Mouse (Mus musculus): Measurements from ENCODE around the gene Prss23.

Gene Prss23

DNA sequence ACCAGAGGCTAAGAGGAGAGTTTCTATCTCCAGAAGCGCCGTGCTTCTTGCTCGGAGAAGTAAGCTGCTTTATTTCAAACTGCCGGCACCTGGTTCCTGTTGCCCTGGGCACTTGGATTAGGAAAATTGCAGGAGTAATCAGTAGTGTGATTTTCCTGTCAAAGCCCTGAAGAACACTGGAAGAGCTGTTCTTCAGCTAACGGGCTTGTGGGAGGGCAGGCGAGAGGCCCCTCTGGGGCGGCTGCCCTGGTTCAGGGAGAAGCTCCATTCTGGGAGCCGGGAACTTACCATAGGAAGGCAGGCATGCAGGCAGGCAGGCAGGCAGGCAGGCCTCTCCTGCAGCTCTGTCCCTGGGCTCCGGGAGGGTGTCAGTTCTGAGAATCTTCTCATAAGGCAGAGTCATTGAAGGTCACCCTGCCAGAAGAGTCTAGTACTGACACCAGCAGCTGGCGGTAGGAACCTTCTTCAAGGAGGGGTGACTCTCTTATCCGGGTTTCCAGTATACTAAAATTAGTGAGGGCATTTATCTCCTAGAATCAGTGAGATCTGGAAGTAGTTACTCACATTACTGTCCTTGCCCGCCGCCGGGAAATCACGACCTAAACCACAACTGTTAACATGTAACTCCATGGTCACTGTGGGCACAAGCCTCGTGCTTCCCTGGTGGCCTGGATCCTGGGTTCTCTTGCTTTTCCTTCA, at the start of gene Prss23:
Prss23 (minus strand) TSS at position 457 of the 699 bp plus-strand sequence.
- DNase-seq (ENCODE audit: low read depth, low spot score): no peak

DNA sequence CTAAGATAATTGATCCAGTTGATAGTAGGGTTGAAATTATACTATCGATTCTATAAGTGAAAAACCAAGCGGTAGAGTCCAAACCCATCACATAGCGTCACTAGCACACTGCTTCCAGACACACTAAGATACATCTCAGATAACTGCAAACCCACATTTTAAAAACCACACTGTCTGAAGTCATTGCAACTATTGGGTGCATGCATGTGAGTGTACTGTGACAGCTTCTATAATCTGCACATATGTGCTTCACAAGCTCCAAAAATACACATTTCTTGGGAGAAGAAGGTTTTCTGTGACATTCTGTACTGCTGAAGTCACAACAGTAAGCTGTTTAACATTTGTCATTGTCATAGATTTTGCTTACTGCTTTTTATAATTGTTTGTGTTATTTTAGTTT, 49.1 kb upstream of the Prss23 start:
- DNase-seq (ENCODE audit: low read depth, low spot score): no peak

DNA sequence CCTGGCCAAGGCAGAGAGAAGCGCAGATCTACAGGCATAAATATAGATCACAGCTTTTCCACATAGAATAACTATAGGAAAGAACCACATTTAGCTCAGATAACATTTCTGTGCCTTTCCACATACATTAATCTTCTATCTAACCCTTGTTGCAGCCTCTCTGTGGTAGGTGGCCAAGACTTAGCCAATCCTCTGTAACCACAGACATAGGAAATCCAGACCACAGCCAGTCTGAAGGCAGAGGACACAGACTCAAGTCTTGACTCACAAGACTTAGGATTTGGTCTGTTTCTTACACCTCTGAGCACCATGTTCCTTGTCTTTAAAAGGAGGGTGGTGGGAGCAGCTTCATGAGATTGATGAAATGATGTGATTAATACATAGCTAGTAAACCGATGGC, 37.6 kb upstream of the Prss23 start:
- DNase-seq (ENCODE audit: low read depth, low spot score): no peak

DNA sequence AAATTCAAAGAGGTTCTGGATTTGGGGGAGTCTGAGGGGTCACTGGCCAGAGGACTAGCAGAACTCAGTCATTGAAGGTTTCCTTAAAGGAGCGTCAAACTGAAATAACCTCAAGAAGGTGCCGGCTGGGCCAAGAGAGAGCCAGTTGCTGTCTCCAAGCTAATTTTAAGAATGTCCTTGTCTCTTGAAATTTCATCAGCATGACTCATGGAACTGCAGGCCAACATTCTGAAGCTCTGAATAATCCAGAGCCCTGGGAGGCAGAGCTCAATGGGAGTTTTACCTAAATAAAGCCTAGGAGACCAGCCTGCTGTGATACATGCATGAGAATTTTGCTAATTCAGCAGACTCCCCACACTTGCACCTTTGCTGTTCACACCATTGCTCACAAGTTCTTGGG, 36.5 kb upstream of the Prss23 start:
- no peak for DNase-seq (ENCODE audit: low read depth, low spot score)

DNA sequence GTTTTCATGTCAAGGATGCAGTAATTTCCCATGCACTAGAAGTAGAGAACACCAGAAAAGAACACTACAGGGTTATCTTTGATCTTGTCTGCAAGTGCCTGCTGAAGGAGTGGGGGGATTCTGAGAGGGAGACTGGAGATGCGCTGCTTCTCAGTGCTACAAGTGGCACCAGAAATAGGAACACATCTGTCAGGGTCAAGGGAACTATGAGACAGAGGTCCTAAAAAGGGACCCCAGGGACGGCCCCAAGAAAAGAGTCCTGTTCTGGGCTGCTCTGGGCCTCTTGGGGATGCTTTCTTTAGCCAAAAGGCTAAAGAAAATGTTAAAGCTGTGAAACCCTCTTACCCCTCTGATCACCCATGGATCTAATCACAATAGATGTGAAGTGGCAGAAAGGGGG, 35.2 kb upstream of the Prss23 start:
- no peak for DNase-seq (ENCODE audit: low read depth, low spot score)

DNA sequence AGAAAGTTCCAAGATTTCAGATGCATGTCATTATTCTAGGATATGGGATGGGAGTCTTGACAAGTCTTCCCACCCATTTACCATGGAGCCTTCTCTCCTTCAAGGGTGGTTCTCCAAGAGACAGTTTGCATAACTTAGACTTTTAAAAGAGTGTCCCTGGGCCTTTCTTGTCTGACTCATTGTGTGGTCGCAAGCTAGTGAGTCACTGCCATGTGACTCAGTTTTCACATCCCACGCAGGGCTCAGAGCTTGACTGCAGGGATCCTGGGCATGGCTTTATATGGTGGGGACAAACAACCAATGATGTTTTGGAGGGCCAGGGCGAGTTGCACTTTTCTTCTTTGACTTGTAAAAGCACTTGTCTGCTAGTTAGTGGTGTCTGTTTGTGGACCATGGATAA, 34.0 kb upstream of the Prss23 start:
- DNase-seq (ENCODE audit: low read depth, low spot score): no peak

DNA sequence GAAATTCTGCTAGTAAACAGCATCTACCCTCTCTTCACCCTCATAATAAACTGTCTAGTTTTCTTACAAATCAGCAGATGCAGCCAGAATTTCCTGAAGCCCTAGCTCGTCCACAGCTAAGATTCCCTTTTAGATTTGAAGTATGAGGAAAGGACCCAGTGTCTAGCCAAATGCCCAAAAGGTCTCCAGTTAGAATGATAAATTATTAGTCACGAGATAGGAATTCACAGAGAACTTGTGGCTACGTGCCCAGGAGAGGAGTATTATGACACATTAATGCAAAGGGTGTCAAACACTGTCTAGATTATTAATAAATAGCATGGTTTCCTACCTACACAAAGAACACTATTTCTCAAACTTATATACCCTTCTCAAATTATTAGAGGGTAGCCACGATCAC, 32.6 kb upstream of the Prss23 start:
- DNase-seq (ENCODE audit: low read depth, low spot score): no peak

DNA sequence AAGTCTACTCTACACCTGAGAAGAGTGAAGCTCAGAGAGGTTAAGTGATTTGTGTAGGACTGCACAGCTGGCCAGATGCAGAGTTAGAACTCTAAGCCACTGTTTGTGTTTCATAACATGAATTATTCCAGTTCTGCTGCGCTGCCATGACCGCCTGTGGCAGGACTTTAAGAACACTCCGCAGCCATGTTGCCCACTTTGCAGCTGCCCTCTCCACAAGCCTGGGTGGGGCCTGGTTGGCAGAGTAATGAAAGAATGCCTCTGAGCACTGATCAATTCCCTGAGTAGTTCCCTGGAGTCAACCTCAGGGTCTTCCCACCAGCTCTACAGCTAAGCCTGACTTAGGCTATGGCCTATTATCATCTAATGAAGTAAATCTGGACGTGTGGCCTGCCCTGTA, 32.1 kb upstream of the Prss23 start:
- DNase-seq (ENCODE audit: low read depth, low spot score): no peak

DNA sequence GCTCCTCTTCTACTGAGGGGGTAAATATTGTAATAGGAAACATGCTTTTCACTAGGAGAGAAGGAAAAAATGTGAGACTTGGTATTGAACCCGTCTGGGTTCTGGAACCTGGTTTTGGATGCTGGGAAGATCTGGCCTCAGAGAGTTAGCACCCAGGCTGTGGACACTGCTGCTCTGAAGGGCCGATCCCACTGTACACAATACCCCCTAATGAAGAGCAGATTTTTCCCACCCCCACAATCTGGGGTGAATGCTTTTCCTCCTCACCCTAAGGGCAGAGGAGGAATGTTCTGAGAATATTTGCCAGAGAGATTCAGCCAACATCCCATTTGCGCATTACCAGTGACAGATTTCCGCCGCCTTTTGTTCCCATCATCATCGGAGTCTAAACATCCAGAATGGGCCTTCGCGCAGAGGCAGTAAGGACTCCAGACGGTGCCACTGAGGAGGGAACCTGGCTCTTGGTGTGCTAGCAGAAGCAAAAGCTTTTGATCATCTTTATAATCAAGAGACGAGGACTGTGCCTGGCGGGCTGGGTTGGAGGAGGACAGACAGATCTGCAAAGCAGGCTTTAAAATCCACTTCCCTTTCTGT, 31.6 kb upstream of the Prss23 start:
- no peak for DNase-seq (ENCODE audit: low read depth, low spot score)

DNA sequence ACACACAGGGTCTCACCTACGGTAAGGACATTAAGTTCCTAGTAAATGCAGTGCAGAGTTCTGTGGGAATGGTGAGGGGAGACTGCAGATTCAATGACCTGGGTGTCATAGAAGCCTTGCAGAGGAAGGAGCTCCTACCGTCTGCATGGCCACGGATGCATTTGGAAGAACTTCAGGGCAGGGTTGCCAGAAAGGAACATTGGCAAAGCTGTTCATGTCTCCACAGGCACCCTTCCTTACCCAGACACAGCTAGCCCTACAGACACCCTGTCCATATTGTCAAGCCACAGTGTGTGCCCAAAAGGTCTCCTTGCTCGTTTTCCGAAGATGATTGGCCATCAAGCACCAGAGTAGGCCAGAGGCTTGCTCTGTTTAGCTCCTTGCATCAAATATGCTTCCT, 30.1 kb upstream of the Prss23 start:
- no peak for DNase-seq (ENCODE audit: low read depth, low spot score)

DNA sequence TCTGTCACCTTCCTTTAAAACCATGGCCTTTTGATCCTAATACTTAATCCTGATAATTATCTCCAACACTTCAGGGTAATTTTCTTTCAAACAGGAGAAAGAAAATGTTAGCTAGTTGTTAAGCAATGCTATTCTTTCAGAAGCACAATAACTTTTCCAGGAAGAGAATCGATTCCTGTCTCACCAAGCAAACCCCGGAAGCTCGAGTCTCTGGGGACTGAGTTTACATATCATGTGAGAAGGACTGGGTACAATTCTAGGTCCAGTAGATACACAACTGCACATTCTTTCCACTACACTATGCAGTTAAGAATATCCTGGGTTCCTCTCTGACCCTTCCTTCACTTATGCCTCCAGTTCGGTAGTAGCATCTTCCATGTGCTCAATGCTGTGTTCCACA, 29.7 kb upstream of the Prss23 start:
- no peak for DNase-seq (ENCODE audit: low read depth, low spot score)

DNA sequence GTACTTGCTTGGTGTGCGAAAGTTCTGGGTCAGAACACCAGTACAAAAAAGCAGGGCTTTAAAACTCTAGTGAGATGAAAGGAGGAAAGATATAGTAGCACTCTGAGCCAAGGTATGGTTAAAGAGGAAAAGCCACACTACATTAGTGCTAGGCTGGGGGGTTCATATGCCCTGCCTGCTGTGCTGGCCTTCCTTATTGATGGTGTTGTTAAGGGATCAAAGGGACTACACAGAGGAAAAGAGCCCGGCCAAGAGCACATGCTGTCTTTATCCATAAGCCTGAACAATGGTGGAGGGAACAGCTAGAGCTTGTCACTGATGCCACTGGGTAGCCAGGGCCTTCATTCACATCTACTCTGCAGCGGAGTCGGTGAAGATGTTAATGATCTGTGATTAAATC, 28.2 kb upstream of the Prss23 start:
- DNase-seq (ENCODE audit: low read depth, low spot score): no peak

DNA sequence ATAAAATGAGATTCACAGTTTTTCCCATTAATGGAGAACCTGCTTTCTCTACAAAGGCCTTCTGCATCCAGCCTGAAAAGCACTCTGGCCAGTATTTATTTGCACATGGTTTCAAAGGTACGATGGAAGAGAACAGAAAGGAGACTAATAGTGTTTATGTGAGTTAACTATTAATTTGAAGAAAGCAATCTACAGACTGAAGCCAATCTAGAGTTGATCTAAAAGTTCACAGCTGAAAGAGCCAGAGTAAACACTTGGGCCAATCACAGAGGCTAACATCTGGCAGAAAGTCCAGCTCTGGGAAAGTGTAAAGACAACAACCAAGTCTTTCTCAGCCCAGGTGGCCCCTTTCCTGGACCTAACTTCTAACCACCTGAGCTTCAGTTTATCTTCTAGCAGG, 27.1 kb upstream of the Prss23 start:
- no peak for DNase-seq (ENCODE audit: low read depth, low spot score)

DNA sequence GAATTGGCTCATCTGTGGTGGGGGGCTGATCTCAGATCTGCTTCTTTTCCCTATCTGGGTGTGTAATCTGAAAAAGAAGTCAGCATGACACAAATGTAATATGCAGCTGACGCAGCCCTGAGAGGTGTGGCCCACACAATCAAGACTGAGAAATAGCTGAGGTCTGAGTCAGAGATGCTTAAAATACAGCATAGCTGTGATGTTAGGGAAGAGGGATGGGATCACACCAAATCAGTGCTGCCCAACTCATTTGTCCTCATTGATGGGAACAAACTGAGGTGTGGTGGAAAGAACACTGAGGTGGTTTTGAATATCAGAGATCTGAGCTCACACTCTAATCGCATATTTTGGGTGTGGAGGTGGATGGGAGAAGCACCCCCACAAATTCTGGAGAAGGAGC, 14.0 kb upstream of the Prss23 start:
- DNase-seq (ENCODE audit: low read depth, low spot score): no peak

DNA sequence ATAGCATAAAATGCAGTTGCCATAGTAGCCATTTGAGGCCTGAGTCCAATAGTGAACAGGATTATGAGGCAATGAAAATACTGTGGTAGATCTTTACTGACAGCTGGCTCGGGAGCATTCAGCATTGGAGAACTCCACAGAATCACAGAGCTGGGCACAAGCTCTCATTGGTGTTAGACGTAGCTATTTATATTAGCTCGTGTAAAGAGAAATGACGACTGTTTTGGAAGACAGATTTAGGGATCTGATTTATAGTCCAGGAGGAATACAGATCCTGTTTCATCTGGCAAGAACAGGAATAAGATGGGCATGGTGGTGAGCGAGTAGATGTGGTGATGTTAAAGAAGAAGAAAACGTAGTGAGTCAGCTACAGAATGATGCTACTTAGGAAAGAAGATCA, 12.4 kb upstream of the Prss23 start:
- DNase-seq (ENCODE audit: low read depth, low spot score): no peak

DNA sequence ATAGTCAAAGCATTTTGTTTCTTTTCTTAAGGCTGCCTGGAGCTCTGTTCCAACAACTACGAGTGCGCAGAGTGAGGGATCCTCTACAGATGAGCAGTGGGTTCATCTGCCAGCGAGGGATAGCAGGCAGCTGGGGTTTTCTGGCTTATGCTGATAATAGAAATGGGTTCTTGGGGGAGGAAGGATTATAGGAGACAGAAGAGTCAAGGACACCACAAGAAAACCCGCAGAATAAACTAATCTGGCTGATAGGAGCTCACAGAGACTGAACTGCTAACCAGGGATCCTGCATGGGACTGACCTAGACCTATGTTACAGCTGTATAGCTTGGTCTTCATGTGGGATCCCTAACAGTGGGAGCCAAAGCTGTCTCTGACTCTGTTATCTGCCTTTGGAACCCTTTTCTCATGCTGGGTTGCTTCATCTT, 456 bp upstream of the Prss23 start:
- DNase-seq (ENCODE audit: low read depth, low spot score): no peak

DNA sequence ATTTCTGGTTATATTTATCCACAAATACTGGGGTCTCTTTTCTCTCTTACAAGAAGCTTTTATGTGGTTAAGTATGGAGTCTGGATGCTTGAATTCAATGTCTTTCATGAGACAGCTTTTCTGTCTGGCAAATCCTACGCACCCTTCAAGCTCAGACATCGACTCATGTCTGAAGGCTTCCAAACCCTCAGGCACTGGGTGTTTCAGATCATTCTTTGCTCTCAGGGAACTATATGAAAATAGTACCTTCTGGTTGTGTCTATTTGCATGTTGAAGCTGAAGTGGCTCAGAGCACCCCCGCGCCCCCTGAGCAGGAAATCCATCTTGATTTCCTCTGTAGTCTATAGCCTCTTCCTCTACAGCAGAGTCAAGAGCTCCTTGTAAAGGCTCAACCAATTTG, 3.2 kb downstream of the Prss23 start:
- no peak for DNase-seq (ENCODE audit: low read depth, low spot score)

DNA sequence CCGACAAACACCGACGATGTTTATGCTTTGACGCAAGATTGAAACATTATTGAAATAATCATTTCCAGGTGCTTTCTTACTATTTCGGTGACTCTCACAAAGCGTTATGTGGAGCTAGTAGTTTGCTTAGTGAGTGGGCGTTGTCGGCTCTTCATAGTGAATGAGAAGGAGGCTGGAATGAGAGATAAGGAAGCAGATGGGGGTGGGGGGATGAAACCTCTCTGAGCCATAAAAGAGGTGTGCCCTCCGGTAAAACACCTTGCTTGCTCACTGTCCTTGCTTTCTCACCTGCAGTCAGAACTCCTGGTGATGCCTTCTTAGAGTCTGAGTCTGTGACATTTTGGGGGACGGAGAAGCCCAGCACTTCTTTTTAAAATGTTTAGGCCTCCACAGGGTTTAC, 4.8 kb downstream of the Prss23 start:
- DNase-seq (ENCODE audit: low read depth, low spot score): no peak

DNA sequence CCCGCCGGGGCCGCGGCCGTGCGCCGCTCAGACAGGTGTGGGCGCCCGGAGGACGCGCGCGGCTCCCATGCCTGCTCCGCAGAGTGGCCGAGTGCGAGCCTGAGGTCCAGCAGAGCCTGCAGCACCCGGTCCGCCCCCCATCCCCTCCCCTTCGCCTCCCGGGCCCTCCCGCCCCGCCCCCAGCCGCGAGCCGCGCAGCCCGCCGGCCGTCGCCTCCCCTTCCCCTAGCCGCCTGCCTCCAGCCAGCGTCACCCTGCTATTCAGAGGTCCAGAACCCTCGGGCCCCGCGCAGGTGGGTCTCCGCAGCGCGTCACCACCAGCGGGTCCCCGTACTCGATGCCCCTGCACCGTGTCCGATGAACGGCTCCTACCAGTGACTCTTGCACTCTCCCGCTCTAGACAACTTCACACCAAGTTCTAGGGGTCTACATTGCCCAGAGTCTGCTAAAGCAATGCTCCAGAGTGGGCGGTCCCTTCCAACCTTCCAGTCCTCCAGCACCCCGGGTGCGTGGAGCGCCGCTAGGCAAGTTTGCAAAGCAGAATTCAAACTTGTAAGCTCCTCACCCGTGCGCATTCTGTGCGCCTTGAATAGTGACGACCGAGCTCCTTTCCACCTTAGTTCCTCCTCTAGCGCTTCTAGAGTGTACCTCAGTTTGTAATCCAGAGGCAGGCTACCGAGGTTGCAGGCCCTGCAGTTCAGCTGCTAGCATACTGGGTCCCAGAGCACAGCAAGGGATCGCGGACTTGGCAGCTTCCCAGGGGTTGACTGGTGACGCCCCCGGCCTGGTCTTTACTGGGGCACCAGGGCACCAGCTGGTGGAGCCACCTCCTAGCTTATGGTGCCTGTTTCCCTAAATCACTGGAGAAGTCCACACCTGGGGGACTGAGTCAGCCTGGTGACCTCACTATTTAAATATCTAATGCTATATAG, 9.3 kb downstream of the Prss23 start:
- no peak for DNase-seq (ENCODE audit: low read depth, low spot score)

DNA sequence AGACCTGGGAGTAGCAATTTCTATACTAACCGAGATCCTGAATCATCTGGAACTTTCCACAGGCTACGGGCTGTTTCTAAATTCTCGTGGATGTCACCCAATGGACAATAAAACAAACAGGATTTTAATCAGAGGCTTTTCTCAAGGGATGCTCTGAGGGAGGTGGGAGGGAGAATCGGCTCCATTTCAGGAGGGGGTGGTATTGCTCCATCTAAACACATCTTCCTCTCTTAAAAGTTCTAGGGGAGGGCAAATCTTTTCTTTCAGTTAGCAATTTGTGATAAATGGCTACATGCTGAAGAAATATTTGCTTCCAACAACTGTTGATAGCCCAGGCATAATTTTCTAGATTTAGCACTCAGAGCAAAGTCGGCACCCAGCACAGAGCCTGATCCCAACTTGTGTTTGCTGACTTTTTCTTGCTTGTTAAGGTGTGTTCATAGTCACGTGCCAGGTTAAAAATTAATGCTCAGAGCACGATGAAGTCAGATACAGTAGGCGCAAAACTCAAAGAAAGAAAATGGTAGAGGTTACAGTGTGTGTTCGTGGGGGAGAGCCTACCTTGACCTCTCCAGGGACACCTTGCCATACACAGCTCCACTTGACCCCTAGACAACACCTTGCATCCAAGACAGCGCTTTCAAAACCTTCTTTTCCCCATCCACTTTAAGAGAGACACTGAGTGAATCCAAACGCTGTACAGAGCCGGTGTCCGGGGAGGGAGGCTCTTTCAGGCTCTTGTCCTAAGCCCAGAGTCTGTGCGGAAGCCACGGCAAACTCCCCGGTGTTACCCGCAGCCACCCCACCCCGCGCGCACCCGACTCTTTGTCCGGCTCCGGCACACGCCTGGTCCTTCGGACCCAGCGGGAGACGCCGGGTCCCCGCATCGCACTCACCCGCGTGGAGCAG, 10.2 kb downstream of the Prss23 start:
- DNase-seq (ENCODE audit: low read depth, low spot score): no peak

DNA sequence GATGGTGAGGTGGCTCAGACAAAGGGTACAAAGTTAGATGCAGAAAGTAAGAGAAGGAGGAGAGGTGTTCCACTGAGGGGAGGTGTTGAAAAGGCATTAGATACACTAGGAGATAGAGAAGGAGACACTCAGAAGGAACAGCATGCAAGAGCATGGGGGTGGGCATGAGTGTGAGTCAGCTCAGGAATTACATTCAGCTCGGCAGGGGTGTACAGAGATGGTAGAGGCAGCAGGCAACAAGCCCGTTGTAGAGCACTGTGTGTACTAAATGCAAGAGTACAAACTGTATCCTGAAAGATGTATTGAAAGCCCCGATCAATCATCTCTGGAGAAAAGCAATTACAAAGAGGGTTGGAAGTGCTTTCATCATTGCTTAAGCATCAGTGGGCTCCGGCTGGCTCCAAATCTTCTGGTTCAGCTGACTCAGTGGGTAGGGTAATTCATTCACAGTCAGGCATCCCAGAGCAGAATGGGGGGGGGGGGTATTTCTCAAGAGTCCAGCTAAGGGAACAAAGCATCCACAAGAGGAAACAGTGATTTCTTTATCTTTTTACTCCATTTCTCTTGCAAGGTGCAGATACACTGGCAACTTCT, 15.0 kb downstream of the Prss23 start:
- no peak for DNase-seq (ENCODE audit: low read depth, low spot score)
